Mouse (Mus musculus) lung, embryonic 15.5 days (tissue): ENCODE data around the gene Exosc8. TPM values are rescaled to one million over a fixed set of nuclear protein-coding genes. Genes with fewer than 3 reads are reported as not detected.

ENCODE experiments used
- ATAC-seq: fragments of 200-750 bp; cut with Nextera tagmentation; 2 replicates; pipeline ENCODE4 v1.8.0; 2017; ENCODE audit warnings: moderate number of reproducible peaks, borderline replicate concordance; ENCODE audit not compliant: low FRiP score, low TSS enrichment; ENCODE audit errors: extremely low read depth
- H3K27ac ChIP-seq: fragments of 300-500 bp; sonication (generic); 2 replicates; pipeline ENCODE4 v1.5.1; 2015; ENCODE audit warnings: moderate library complexity, mild to moderate bottlenecking, inconsistent platforms
- H3K27me3 ChIP-seq: fragments of 300-500 bp; sonication (generic); 2 replicates; pipeline ENCODE4 v1.6.1; 2015; ENCODE audit warnings: inconsistent platforms
- H3K36me3 ChIP-seq: fragments of 300-500 bp; sonication (generic); 2 replicates; pipeline ENCODE4 v1.6.1; 2015; ENCODE audit warnings: inconsistent platforms
- H3K4me1 ChIP-seq: fragments of 300-500 bp; sonication (generic); 2 replicates; pipeline ENCODE4 v1.6.1; 2015; ENCODE audit warnings: inconsistent platforms
- H3K4me2 ChIP-seq: fragments of 300-500 bp; sonication (generic); 2 replicates; pipeline ENCODE4 v1.6.1; 2015; ENCODE audit warnings: inconsistent platforms, mild to moderate bottlenecking, moderate library complexity
- H3K4me3 ChIP-seq: fragments of 300-500 bp; sonication (generic); 2 replicates; pipeline ENCODE4 v1.5.1; 2015; ENCODE audit warnings: mild to moderate bottlenecking, inconsistent platforms
- H3K9ac ChIP-seq: fragments of 300-500 bp; sonication (generic); 2 replicates; pipeline ENCODE4 v1.6.1; 2015; ENCODE audit warnings: inconsistent platforms
- H3K9me3 ChIP-seq: fragments of 300-500 bp; sonication (generic); 2 replicates; pipeline ENCODE4 v1.6.1; 2016; ENCODE audit warnings: inconsistent platforms
- WGBS: fragments of 180-500 bp; shearing (Covaris S2); methylation state at CpG from one replicate; pipeline ENCODE4 v1.1.7; 2015; 5-methylcytosine and 5-hydroxymethylcytosine counted together
- polyA plus RNA-seq: library from polyadenylated mRNA; unstranded; fragments of >200 nt; fragmentation: Nextera tagmentation; extraction: Ambion mirVana; gene quantifications from 2 replicates; pipeline ENCODE4 v1.2.1, GENCODE M21; 2015

Gene Exosc8
- polyA plus RNA-seq, 1 experiment from 2014 or later = 140 TPM

GRCm38 (mm10) chr3:54693056-54693415, 42.2 kb downstream of the Exosc8 start:
- no peaks in the 10 kb centered on the region for H3K27me3 ChIP-seq
- H3K4me2 ChIP-seq = peak overlapping the region; percentile 59
- no peak for ATAC-seq
- H3K4me1 ChIP-seq = peaks cover 2% of the 10 kb centered on the region; the same call in 1 of the 2 replicates
- 0% methylated on average over 8 of the region's 8 CpGs for whole genome bisulfite sequencing
- peak overlapping the region; percentile 58 for H3K4me3 ChIP-seq
- H3K9me3 ChIP-seq = no peaks in the 10 kb centered on the region
- H3K9ac ChIP-seq = peak overlapping the region; percentile 68
- peaks cover 19% of the 10 kb centered on the region for H3K36me3 ChIP-seq
- H3K27ac ChIP-seq = peak overlapping the region; percentile 93

GRCm38 (mm10) chr3:54692202-54693055, 42.8 kb downstream of the Exosc8 start, which contains the start of gene Supt20:
Gene Supt20 (plus strand): TSS chr3:54692807.
- peak within 1 kb of the TSS; percentile 58 for H3K4me3 ChIP-seq
- H3K36me3 ChIP-seq = peaks cover 14% of the 10 kb centered on the region
- peak; percentile 99 for ATAC-seq
- under 1% methylated on average over 65 of the region's 65 CpGs for WGBS
- peak within 1 kb of the TSS; percentile 68 for H3K9ac ChIP-seq
- no peaks in the 10 kb centered on the region for H3K9me3 ChIP-seq
- H3K4me2 ChIP-seq = peak within 1 kb of the TSS; percentile 71
- peak within 1 kb of the TSS; percentile 93 for H3K27ac ChIP-seq
- peaks cover 2% of the 10 kb centered on the region; the same call in 1 of the 2 replicates for H3K4me1 ChIP-seq
- no peaks in the 10 kb centered on the region for H3K27me3 ChIP-seq

GRCm38 (mm10) chr3:54689091-54689490, 46.1 kb downstream of the Exosc8 start:
- Histone ChIP-seq H3K4me3 (no peak overlapping the region), H3K4me1 (no peaks in the 10 kb centered on the region), H3K9me3 (no peaks in the 10 kb centered on the region), H3K36me3 (no peaks in the 10 kb centered on the region), H3K4me2 (no peak overlapping the region), H3K27me3 (no peaks in the 10 kb centered on the region), H3K9ac (no peak overlapping the region), H3K27ac (no peak overlapping the region)
- 26% methylated on average over 2 of the region's 2 CpGs for WGBS
- ATAC-seq = no peak

GRCm38 (mm10) chr3:54687245-54687644, 47.9 kb downstream of the Exosc8 start:
- H3K27me3 ChIP-seq = no peaks in the 10 kb centered on the region
- no peak overlapping the region for H3K4me2 ChIP-seq
- H3K9ac ChIP-seq = no peak overlapping the region
- H3K4me1 ChIP-seq = no peaks in the 10 kb centered on the region
- ATAC-seq = no peak
- no peak overlapping the region for H3K27ac ChIP-seq
- H3K4me3 ChIP-seq = no peak overlapping the region
- WGBS = 39% methylated on average over 2 of the region's 2 CpGs
- H3K9me3 ChIP-seq = no peaks in the 10 kb centered on the region
- no peaks in the 10 kb centered on the region for H3K36me3 ChIP-seq

GRCm38 (mm10) chr3:54685202-54685601, 50.0 kb downstream of the Exosc8 start:
- no peak overlapping the region for H3K9ac ChIP-seq

GRCm38 (mm10) chr3:54681310-54682204, 53.6 kb downstream of the Exosc8 start:
- Histone ChIP-seq H3K9ac (no peak overlapping the region), H3K4me3 (no peak overlapping the region), H3K4me2 (no peak overlapping the region), H3K27me3 (no peaks in the 10 kb centered on the region), H3K27ac (no peak overlapping the region), H3K9me3 (no peaks in the 10 kb centered on the region), H3K36me3 (no peaks in the 10 kb centered on the region), H3K4me1 (no peaks in the 10 kb centered on the region)
- WGBS = 60% methylated on average over 6 of the region's 6 CpGs
- ATAC-seq = no peak

More at GRCm38 (mm10) chr3:54685202-54685601, 50.0 kb downstream of the Exosc8 start:
- Histone ChIP-seq H3K4me1 (no peaks in the 10 kb centered on the region), H3K4me3 (no peak overlapping the region), H3K27me3 (no peaks in the 10 kb centered on the region), H3K9me3 (no peaks in the 10 kb centered on the region), H3K4me2 (no peak overlapping the region), H3K36me3 (no peaks in the 10 kb centered on the region), H3K27ac (no peak overlapping the region)
- 85% methylated on average over 3 of the region's 3 CpGs for WGBS
- ATAC-seq = no peak

Other genes with a start within 250 kb of the Exosc8 start
- 87.1 and 89.7 TPM in 2 replicates for gene Supt20, start 42.6 kb downstream of the Exosc8 start, polyA plus RNA-seq
- 0.65 and 0.70 TPM in 2 replicates for gene Gm21958, start 21.0 kb downstream of the Exosc8 start, polyA plus RNA-seq
- gene Alg5, start 146 bp upstream of the Exosc8 start, polyA plus RNA-seq = 53.3 and 54.2 TPM in 2 replicates
- 1.6 and 2.0 TPM in 2 replicates for gene Smad9, start 20.2 kb upstream of the Exosc8 start, polyA plus RNA-seq
- 31.3 and 32.8 TPM in 2 replicates for gene Rfxap, start 72.4 kb upstream of the Exosc8 start, polyA plus RNA-seq
- gene Sertm1, start 180.5 kb upstream of the Exosc8 start, polyA plus RNA-seq = not detected in 2 replicates